Mouse (Mus musculus) bone marrow macrophage, adult 2 months (primary cell): ENCODE data around the gene Guca1b. TPM values are rescaled to one million over a fixed set of nuclear protein-coding genes. Genes with fewer than 3 reads are reported as not detected.

Experiments
- H3K27ac ChIP-seq: 2 replicates; pipeline ENCODE4 v1.5.1; 2012; ENCODE audit warnings: low read depth, low read length; ENCODE audit not compliant: insufficient read depth
- H3K4me1 ChIP-seq: 2 replicates; pipeline ENCODE4 v1.6.1; 2012; ENCODE audit warnings: low read length; ENCODE audit not compliant: control insufficient read depth, insufficient read depth
- H3K4me3 ChIP-seq: 2 replicates; pipeline ENCODE4 v1.5.1; 2012; ENCODE audit warnings: mild to moderate bottlenecking, low read length, moderate library complexity; ENCODE audit not compliant: insufficient read depth
- CTCF ChIP-seq: IDR thresholded peaks from 2 replicates; pipeline ENCODE4 v1.5.1; 2012; ENCODE audit warnings: low read depth, mild to moderate bottlenecking, low read length, moderate library complexity
- POLR2A ChIP-seq: IDR thresholded peaks from 2 replicates; pipeline ENCODE4 v1.6.1; 2012; ENCODE audit warnings: mild to moderate bottlenecking, low read depth, low read length, borderline replicate concordance
- polyA plus RNA-seq: library from polyadenylated mRNA; stranded (reverse); fragments of >200 nt; gene quantifications from 2 replicates; pipeline ENCODE4 v1.2.4, GENCODE M21; 2012; ENCODE audit not compliant: missing spikeins, insufficient read depth, insufficient read length

Gene Guca1b
- 0.99 TPM in 2 replicates for polyA plus RNA-seq

GRCm38 (mm10) chr17:47385145-47385544, at the start of gene Guca1b:
Gene Guca1b (plus strand): TSS chr17:47385393.
- no peak for TF ChIP-seq POLR2A
- TF ChIP-seq CTCF: no peak
- Histone ChIP-seq H3K4me1 (no peaks in the 10 kb centered on the region), H3K27ac (no peak within 1 kb of the TSS), H3K4me3 (no peak within 1 kb of the TSS)

- TF ChIP-seq CTCF: no peak
- TF ChIP-seq POLR2A: no peak
- no peaks in the 10 kb centered on the region for H3K4me1 ChIP-seq
- H3K27ac ChIP-seq: no peak overlapping the region
- H3K4me3 ChIP-seq: no peak overlapping the region
Measured at GRCm38 (mm10) chr17:47343121-47343520, 42.1 kb upstream of the Guca1b start.

- Histone ChIP-seq H3K4me1 (no peaks in the 10 kb centered on the region), H3K4me3 (no peak overlapping the region), H3K27ac (no peak overlapping the region)
- TF ChIP-seq POLR2A (no peak), CTCF (no peak)
Measured at GRCm38 (mm10) chr17:47349721-47350319, 35.4 kb upstream of the Guca1b start.

GRCm38 (mm10) chr17:47359964-47360363, 25.2 kb upstream of the Guca1b start:
- Histone ChIP-seq H3K27ac (no peak overlapping the region), H3K4me1 (no peaks in the 10 kb centered on the region), H3K4me3 (no peak overlapping the region)
- TF ChIP-seq POLR2A (no peak), CTCF (peak; percentile 84)

GRCm38 (mm10) chr17:47361343-47361742, 23.9 kb upstream of the Guca1b start:
- H3K4me3 ChIP-seq: no peak overlapping the region
- H3K27ac ChIP-seq: no peak overlapping the region
- H3K4me1 ChIP-seq: no peaks in the 10 kb centered on the region
- TF ChIP-seq POLR2A (no peak), CTCF (no peak)

- peaks cover 17% of the 10 kb centered on the region for H3K4me1 ChIP-seq
- TF ChIP-seq CTCF (no peak), POLR2A (no peak)
- peak within 1 kb of the TSS; percentile 79 for H3K4me3 ChIP-seq
- H3K27ac ChIP-seq: peak within 1 kb of the TSS; percentile 30
Measured at GRCm38 (mm10) chr17:47368401-47369086, 16.6 kb upstream of the Guca1b start, which contains the start of gene Mrps10. Gene Mrps10 (plus strand): TSS chr17:47368887.

- Histone ChIP-seq H3K4me3 (peak overlapping the region; percentile 79), H3K4me1 (peaks cover 17% of the 10 kb centered on the region), H3K27ac (peak overlapping the region; percentile 30)
- no peak for TF ChIP-seq POLR2A
- no peak for TF ChIP-seq CTCF
Measured at GRCm38 (mm10) chr17:47369087-47369443, 16.1 kb upstream of the Guca1b start.

GRCm38 (mm10) chr17:47371451-47371850, 13.7 kb upstream of the Guca1b start:
- H3K4me1 ChIP-seq: peaks cover 17% of the 10 kb centered on the region
- no peak overlapping the region for H3K27ac ChIP-seq
- no peak for TF ChIP-seq CTCF
- TF ChIP-seq POLR2A: no peak
- H3K4me3 ChIP-seq: no peak overlapping the region

- Histone ChIP-seq H3K4me1 (peaks cover 15% of the 10 kb centered on the region), H3K27ac (no peak overlapping the region)
- TF ChIP-seq POLR2A (no peak), CTCF (no peak)
Measured at GRCm38 (mm10) chr17:47373991-47374390, 11.2 kb upstream of the Guca1b start.

GRCm38 (mm10) chr17:47376779-47377280, 8.4 kb upstream of the Guca1b start:
- Histone ChIP-seq H3K4me1 (no peaks in the 10 kb centered on the region), H3K4me3 (no peak overlapping the region), H3K27ac (no peak overlapping the region)
- TF ChIP-seq POLR2A (no peak), CTCF (no peak)

More at GRCm38 (mm10) chr17:47373991-47374390, 11.2 kb upstream of the Guca1b start:
- no peak overlapping the region for H3K4me3 ChIP-seq
